Mouse (Mus musculus): ENCODE measurements around the gene E2f4. TPM values are rescaled to one million over a fixed set of nuclear protein-coding genes. Genes with fewer than 3 reads are reported as not detected.
A peak's percentile ranks its signal among the peaks of the same experiment; 100 is the strongest.

E2f4 gene
- polyA plus RNA-seq, 1 experiment from 2014 or later: 187 TPM

DNA sequence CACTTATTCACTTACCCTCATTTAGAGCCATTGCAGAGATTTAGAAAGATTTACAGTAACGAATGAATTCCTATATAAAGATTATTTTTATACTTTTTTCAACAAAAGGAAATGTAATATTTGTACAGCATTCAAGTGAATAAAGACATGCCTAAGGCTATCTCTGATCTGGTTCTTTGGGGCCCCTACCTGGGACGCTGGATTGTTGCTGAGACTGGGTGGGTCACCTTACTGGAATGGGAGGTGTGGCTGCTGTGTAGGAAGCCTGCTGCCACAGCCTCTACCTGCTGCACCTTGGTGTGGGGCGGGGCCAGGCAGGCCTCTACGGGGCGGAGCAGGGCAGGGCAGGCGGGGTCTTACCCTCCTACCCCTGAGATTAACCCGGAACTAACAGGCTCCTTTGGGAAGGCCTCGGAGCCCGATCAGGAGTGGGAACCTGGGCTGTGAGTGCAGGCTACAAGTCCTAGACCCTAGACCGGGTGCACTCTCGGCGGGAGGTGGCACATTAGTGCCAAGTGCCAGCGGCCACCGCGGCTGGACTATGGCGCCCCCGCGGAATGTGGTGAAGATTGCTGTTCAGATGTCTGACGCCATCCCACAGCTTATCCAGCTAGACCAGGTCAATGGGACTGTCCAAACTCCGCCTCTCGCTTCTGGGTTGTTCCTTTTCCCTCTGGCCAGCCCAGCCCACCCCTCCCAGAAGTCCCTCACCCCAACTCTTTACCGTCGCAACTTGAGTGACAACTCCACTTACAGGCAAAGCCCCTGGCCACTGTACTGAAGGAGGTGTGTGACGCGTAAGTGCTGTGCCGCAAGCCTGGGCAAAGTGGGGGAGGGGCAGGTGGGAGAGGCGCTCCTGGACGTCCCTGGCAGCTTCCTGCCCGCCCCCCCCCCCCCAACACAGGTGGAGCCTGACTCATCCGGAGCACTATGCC lies 8.0 kb downstream of the E2f4 start, which contains the start of gene Elmo3:
Gene Elmo3 (plus strand): TSS at position 391 of the 935 bp plus-strand sequence.
- Histone ChIP-seq H3K4me1 (ENCODE audit: control insufficient read depth, low read depth, low read length) (peaks cover 49% of the 10 kb centered on the region), H3K4me2 (ENCODE audit: low read depth, low read length) (peak within 1 kb of the TSS; percentile 59), H3K27me3 (ENCODE audit: control insufficient read depth, insufficient read depth, low read depth, low read length) (no peaks in the 10 kb centered on the region), H3K9ac (ENCODE audit: low read depth, low read length) (peak within 1 kb of the TSS; percentile 49; the same call in 1 of the 2 replicates), H3K27ac (ENCODE audit: low read length) (peak within 1 kb of the TSS; percentile 60), H3K36me3 (ENCODE audit: control insufficient read depth, insufficient read depth) (peaks cover 79% of the 10 kb centered on the region), H3K9me3 (replicated peaks; ENCODE audit: control insufficient read depth, low read length) (no peaks in the 10 kb centered on the region), H3K4me3 (ENCODE audit: low read depth, low read length) (peak within 1 kb of the TSS; percentile 53)
- 12% methylated on average over 29 of the region's 30 CpGs for WGBS (ENCODE audit: insufficient replicate concordance)
- peak; percentile 82 for ATAC-seq (ENCODE audit: low read depth)

GRCm38 (mm10) chr8:105306146-105306691 lies 8.8 kb downstream of the E2f4 start:
- Histone ChIP-seq H3K4me2 (ENCODE audit: low read depth, low read length) (peak overlapping the region; percentile 59), H3K9me3 (replicated peaks; ENCODE audit: control insufficient read depth, low read length) (no peaks in the 10 kb centered on the region; the same call in 1 of the 2 replicates), H3K36me3 (ENCODE audit: control insufficient read depth, insufficient read depth) (peaks cover 78% of the 10 kb centered on the region), H3K4me3 (ENCODE audit: low read depth, low read length) (peak overlapping the region; percentile 53), H3K4me1 (ENCODE audit: control insufficient read depth, low read depth, low read length) (peaks cover 49% of the 10 kb centered on the region), H3K9ac (ENCODE audit: low read depth, low read length) (peak overlapping the region; percentile 49; the same call in 1 of the 2 replicates), H3K27me3 (ENCODE audit: control insufficient read depth, insufficient read depth, low read depth, low read length) (no peaks in the 10 kb centered on the region), H3K27ac (ENCODE audit: low read length) (peak overlapping the region; percentile 60)
- 68% methylated on average over 5 of the region's 5 CpGs for WGBS (ENCODE audit: insufficient replicate concordance)
- no peak for ATAC-seq (ENCODE audit: low read depth)

DNA sequence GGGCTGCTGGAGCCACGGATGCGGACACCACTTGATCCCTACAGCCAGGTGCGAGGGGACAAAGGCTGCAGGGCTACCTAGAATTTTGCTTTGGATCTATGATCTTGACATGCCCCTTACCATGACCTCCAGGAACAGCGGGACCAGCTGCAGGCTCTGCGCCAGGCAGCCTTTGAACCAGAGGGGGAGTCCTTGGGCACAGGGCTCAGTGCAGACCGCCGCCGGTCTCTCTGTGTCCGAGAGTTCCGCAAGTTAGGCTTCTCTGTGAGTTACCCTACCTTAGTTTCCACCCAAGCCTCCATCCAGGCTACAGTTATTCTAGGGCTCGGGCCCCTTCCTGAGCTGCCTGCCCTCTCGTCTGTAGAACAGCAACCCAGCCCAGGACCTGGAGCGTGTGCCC lies 10.2 kb downstream of the E2f4 start:
- WGBS (ENCODE audit: insufficient replicate concordance): 89% methylated on average over 13 of the region's 13 CpGs
- H3K9me3 ChIP-seq (replicated peaks; ENCODE audit: control insufficient read depth, low read length): no peaks in the 10 kb centered on the region; the same call in 1 of the 2 replicates
- ATAC-seq (ENCODE audit: low read depth): no peak
- no peak overlapping the region for H3K4me2 ChIP-seq (ENCODE audit: low read depth, low read length)
- no peak overlapping the region for H3K9ac ChIP-seq (ENCODE audit: low read depth, low read length)
- no peaks in the 10 kb centered on the region for H3K27me3 ChIP-seq (ENCODE audit: control insufficient read depth, insufficient read depth, low read depth, low read length)
- no peak overlapping the region for H3K27ac ChIP-seq (ENCODE audit: low read length)
- H3K4me1 ChIP-seq (ENCODE audit: control insufficient read depth, low read depth, low read length): peaks cover 48% of the 10 kb centered on the region
- peaks cover 72% of the 10 kb centered on the region for H3K36me3 ChIP-seq (ENCODE audit: control insufficient read depth, insufficient read depth)
- no peak overlapping the region for H3K4me3 ChIP-seq (ENCODE audit: low read depth, low read length)

GRCm38 (mm10) chr8:105308428-105308827 lies 11.0 kb downstream of the E2f4 start:
- H3K4me1 ChIP-seq (ENCODE audit: control insufficient read depth, low read depth, low read length): peaks cover 48% of the 10 kb centered on the region
- WGBS (ENCODE audit: insufficient replicate concordance): 85% methylated on average over 10 of the region's 10 CpGs
- H3K4me3 ChIP-seq (ENCODE audit: low read depth, low read length): no peak overlapping the region
- H3K36me3 ChIP-seq (ENCODE audit: control insufficient read depth, insufficient read depth): peaks cover 73% of the 10 kb centered on the region
- H3K27ac ChIP-seq (ENCODE audit: low read length): no peak overlapping the region
- no peak for ATAC-seq (ENCODE audit: low read depth)
- H3K27me3 ChIP-seq (ENCODE audit: control insufficient read depth, insufficient read depth, low read depth, low read length): no peaks in the 10 kb centered on the region
- no peak overlapping the region for H3K9ac ChIP-seq (ENCODE audit: low read depth, low read length)
- no peak overlapping the region for H3K4me2 ChIP-seq (ENCODE audit: low read depth, low read length)
- H3K9me3 ChIP-seq (replicated peaks; ENCODE audit: control insufficient read depth, low read length): no peaks in the 10 kb centered on the region; the same call in 1 of the 2 replicates

- Histone ChIP-seq H3K27me3 (ENCODE audit: control insufficient read depth, insufficient read depth, low read depth, low read length) (no peaks in the 10 kb centered on the region), H3K9ac (ENCODE audit: low read depth, low read length) (no peak overlapping the region), H3K4me1 (ENCODE audit: control insufficient read depth, low read depth, low read length) (peaks cover 48% of the 10 kb centered on the region), H3K4me2 (ENCODE audit: low read depth, low read length) (no peak overlapping the region), H3K9me3 (replicated peaks; ENCODE audit: control insufficient read depth, low read length) (no peaks in the 10 kb centered on the region; the same call in 1 of the 2 replicates), H3K27ac (ENCODE audit: low read length) (no peak overlapping the region), H3K4me3 (ENCODE audit: low read depth, low read length) (no peak overlapping the region), H3K36me3 (ENCODE audit: control insufficient read depth, insufficient read depth) (peaks cover 73% of the 10 kb centered on the region)
- ATAC-seq (ENCODE audit: low read depth): no peak
- 86% methylated on average over 15 of the region's 15 CpGs for WGBS (ENCODE audit: insufficient replicate concordance)
Observed at GRCm38 (mm10) chr8:105309142-105309847, 11.8 kb downstream of the E2f4 start.

DNA sequence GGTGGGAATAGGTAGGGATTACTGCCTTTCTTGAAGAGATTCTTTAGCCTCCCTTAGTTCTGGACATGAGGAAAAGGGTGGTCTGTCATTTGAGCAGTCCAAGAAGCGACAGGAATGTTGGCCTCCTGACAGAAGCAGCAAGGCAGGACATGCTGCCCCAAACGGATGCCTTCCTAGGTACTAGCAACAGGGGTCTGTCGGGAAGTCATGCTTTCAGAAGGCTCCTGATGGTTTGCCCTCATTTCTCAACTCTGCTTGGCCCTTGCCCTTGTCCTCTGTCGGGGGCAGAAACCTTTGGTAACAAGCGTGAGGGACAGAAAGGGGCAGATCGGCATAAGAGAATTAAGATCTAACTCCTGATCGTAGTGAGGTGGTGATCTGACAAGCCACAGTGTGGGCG lies 12.7 kb downstream of the E2f4 start:
- Histone ChIP-seq H3K4me2 (ENCODE audit: low read depth, low read length) (no peak overlapping the region), H3K27ac (ENCODE audit: low read length) (no peak overlapping the region), H3K27me3 (ENCODE audit: control insufficient read depth, insufficient read depth, low read depth, low read length) (no peaks in the 10 kb centered on the region), H3K9me3 (replicated peaks; ENCODE audit: control insufficient read depth, low read length) (no peaks in the 10 kb centered on the region; the same call in 1 of the 2 replicates), H3K36me3 (ENCODE audit: control insufficient read depth, insufficient read depth) (peaks cover 75% of the 10 kb centered on the region), H3K4me3 (ENCODE audit: low read depth, low read length) (no peak overlapping the region), H3K9ac (ENCODE audit: low read depth, low read length) (no peak overlapping the region), H3K4me1 (ENCODE audit: control insufficient read depth, low read depth, low read length) (peaks cover 43% of the 10 kb centered on the region)
- ATAC-seq (ENCODE audit: low read depth): no peak
- WGBS (ENCODE audit: insufficient replicate concordance): 82% methylated on average over 8 of the region's 8 CpGs

DNA sequence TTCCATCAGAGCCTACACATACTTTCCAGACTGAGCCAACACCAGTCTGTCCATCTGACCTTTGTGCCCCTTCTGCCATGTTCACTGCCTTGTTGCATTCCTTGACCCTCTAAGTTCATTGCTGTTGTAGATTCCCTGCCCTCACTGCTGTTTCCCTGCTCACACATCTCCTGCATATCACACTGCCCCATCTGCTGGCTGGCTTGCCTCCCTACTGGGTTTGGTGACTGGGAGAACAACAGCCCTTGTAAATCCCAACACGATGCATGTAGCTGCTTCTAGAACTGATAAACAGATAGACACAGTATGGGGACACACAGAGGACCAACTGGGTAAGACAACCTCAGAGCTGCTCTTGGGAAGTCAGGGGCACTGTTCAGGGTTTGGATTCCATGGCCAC lies 14.3 kb downstream of the E2f4 start:
- Histone ChIP-seq H3K27ac (ENCODE audit: low read length) (no peak overlapping the region), H3K4me1 (ENCODE audit: control insufficient read depth, low read depth, low read length) (peaks cover 29% of the 10 kb centered on the region), H3K4me3 (ENCODE audit: low read depth, low read length) (no peak overlapping the region), H3K36me3 (ENCODE audit: control insufficient read depth, insufficient read depth) (peaks cover 85% of the 10 kb centered on the region), H3K4me2 (ENCODE audit: low read depth, low read length) (no peak overlapping the region), H3K27me3 (ENCODE audit: control insufficient read depth, insufficient read depth, low read depth, low read length) (no peaks in the 10 kb centered on the region), H3K9ac (ENCODE audit: low read depth, low read length) (no peak overlapping the region), H3K9me3 (replicated peaks; ENCODE audit: control insufficient read depth, low read length) (no peaks in the 10 kb centered on the region; the same call in 1 of the 2 replicates)
- 38% methylated on average over 1 of the region's 1 CpGs for WGBS (ENCODE audit: insufficient replicate concordance)
- ATAC-seq (ENCODE audit: low read depth): peak; percentile 42

DNA sequence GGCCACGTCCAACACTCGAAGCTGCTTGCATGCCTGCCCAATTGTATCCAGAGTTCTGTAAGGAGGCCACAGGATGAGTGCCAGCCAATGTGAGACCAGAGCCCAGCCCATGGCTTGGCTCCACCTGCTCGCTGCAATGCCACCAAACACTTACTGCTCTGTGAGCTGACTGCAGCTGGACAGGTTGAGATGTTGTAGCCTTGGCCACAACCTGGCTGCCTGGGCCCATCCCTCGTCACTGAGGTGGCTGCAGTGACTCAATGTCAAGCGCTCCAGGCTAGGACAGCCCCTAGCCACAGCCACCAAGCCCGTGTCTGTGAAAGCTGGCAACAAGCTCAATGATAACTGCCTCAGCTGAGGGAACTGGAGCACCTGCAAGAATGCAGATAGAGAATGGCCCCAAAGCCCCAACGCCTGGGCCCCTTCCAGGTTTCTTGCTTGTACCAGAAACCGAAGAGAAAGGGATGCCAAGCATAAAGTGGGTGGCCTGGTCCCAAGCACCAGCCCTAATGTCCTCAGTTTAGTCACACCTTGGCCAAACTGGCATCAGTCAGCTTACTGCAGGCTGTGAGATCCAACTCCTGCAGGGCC lies 15.5 kb downstream of the E2f4 start:
- peak; percentile 66 for ATAC-seq (ENCODE audit: low read depth)
- peak overlapping the region; percentile 25 for H3K4me2 ChIP-seq (ENCODE audit: low read depth, low read length)
- H3K4me1 ChIP-seq (ENCODE audit: control insufficient read depth, low read depth, low read length): peaks cover 29% of the 10 kb centered on the region
- peak overlapping the region; percentile 49 for H3K27ac ChIP-seq (ENCODE audit: low read length)
- no peaks in the 10 kb centered on the region; the same call in 1 of the 2 replicates for H3K9me3 ChIP-seq (replicated peaks; ENCODE audit: control insufficient read depth, low read length)
- WGBS (ENCODE audit: insufficient replicate concordance): 39% methylated on average over 8 of the region's 8 CpGs
- H3K36me3 ChIP-seq (ENCODE audit: control insufficient read depth, insufficient read depth): peaks cover 79% of the 10 kb centered on the region
- no peak overlapping the region for H3K4me3 ChIP-seq (ENCODE audit: low read depth, low read length)
- H3K27me3 ChIP-seq (ENCODE audit: control insufficient read depth, insufficient read depth, low read depth, low read length): no peaks in the 10 kb centered on the region
- H3K9ac ChIP-seq (ENCODE audit: low read depth, low read length): peak overlapping the region; percentile 30; the same call in 1 of the 2 replicates
